Mouse (Mus musculus): ENCODE measurements around the gene Triobp.

The Triobp gene

GRCm38 (mm10) chr15:78971626-78972025 lies 24.1 kb downstream of the Triobp start:
- no peak for DNase-seq

- DNase-seq = no peak
Measured at GRCm38 (mm10) chr15:78973950-78974349, 26.4 kb downstream of the Triobp start.

- DNase-seq = no peak
Measured at GRCm38 (mm10) chr15:78977676-78978159, 30.2 kb downstream of the Triobp start.

GRCm38 (mm10) chr15:78978875-78979274 lies 31.4 kb downstream of the Triobp start:
- peak; percentile 21 for DNase-seq

GRCm38 (mm10) chr15:78980084-78980483 lies 32.6 kb downstream of the Triobp start:
- no peak for DNase-seq

GRCm38 (mm10) chr15:78982658-78983435 lies 35.3 kb downstream of the Triobp start:
- DNase-seq = peak; percentile 51

GRCm38 (mm10) chr15:78983436-78984285 lies 36.1 kb downstream of the Triobp start:
- DNase-seq = peak; percentile 24

GRCm38 (mm10) chr15:78984286-78984778 lies 36.8 kb downstream of the Triobp start:
- DNase-seq = no peak

GRCm38 (mm10) chr15:78986536-78987220 lies 39.2 kb downstream of the Triobp start:
- no peak for DNase-seq

GRCm38 (mm10) chr15:78988499-78988971 lies 41.0 kb downstream of the Triobp start:
- DNase-seq = peak; percentile 90

- no peak for DNase-seq
Measured at GRCm38 (mm10) chr15:78989152-78990092, 41.9 kb downstream of the Triobp start.

- no peak for DNase-seq
Measured at GRCm38 (mm10) chr15:78990093-78990463, 42.6 kb downstream of the Triobp start.

GRCm38 (mm10) chr15:78990970-78991525 lies 43.5 kb downstream of the Triobp start:
- DNase-seq = no peak

- DNase-seq = no peak
Measured at GRCm38 (mm10) chr15:78992235-78992634, 44.7 kb downstream of the Triobp start.

GRCm38 (mm10) chr15:78992925-78993324 lies 45.4 kb downstream of the Triobp start:
- no peak for DNase-seq

- no peak for DNase-seq
Measured at GRCm38 (mm10) chr15:78995916-78996315, 48.4 kb downstream of the Triobp start.

GRCm38 (mm10) chr15:78996663-78997062 lies 49.1 kb downstream of the Triobp start:
- no peak for DNase-seq

- DNase-seq = no peak
Measured at GRCm38 (mm10) chr15:78998348-78998747, 50.8 kb downstream of the Triobp start.

GRCm38 (mm10) chr15:78999586-78999985 lies 52.1 kb downstream of the Triobp start:
- no peak for DNase-seq

- no peak for DNase-seq
Measured at GRCm38 (mm10) chr15:79000357-79000791, 52.9 kb downstream of the Triobp start.

GRCm38 (mm10) chr15:79001559-79001958 lies 54.0 kb downstream of the Triobp start:
- no peak for DNase-seq
